Mouse (Mus musculus) limb, embryonic 14.5 days (tissue): ENCODE measurements around the gene Fgf14. TPM values are rescaled to one million over a fixed set of nuclear protein-coding genes. Genes with fewer than 3 reads are reported as not detected.
"Not testable (repeated sequence)": the region's sequence is repeated elsewhere in the genome, so short reads cannot be mapped to it uniquely, and the experiment has no call there.

Experiments
- ATAC-seq: fragments of 200-750 bp; cut with Nextera tagmentation; 2 replicates; pipeline ENCODE4 v1.8.0; 2017; ENCODE audit warnings: low read depth, moderate number of reproducible peaks, moderate TSS enrichment; ENCODE audit not compliant: low FRiP score
- DNase-seq: peaks from one replicate; pipeline ENCODE4 v3.0.0-alpha.2; 2015; ENCODE audit warnings: low spot score
- H3K27ac ChIP-seq: fragments of 300-500 bp; sonication (generic); replicated peaks from 2 replicates; pipeline ENCODE4 v1.5.1; 2014; ENCODE audit warnings: low read depth, mild to moderate bottlenecking, low read length, moderate library complexity, mixed read lengths
- H3K27me3 ChIP-seq: fragments of 300-500 bp; sonication (generic); 2 replicates; pipeline ENCODE4 v1.6.1; 2014; ENCODE audit warnings: low read length, mixed read lengths; ENCODE audit not compliant: control insufficient read depth, insufficient read depth
- H3K36me3 ChIP-seq: fragments of 300-500 bp; sonication (generic); 2 replicates; pipeline ENCODE4 v1.6.1; 2014; ENCODE audit warnings: mild to moderate bottlenecking, low read length, moderate library complexity, mixed read lengths; ENCODE audit not compliant: control insufficient read depth, insufficient read depth
- H3K4me1 ChIP-seq: fragments of 300-500 bp; sonication (generic); 2 replicates; pipeline ENCODE4 v1.6.1; 2014; ENCODE audit warnings: antibody characterized with exemption, low read length, mixed read lengths; ENCODE audit not compliant: control insufficient read depth, insufficient read depth
- H3K4me2 ChIP-seq: fragments of 300-500 bp; sonication (generic); replicated peaks from 2 replicates; pipeline ENCODE4 v1.6.1; 2014; ENCODE audit warnings: low read depth, mild to moderate bottlenecking, low read length, moderate library complexity; ENCODE audit not compliant: severe bottlenecking
- H3K4me3 ChIP-seq: fragments of 300-500 bp; sonication (generic); replicated peaks from 2 replicates; pipeline ENCODE4 v1.5.1; 2014; ENCODE audit warnings: low read length
- H3K9ac ChIP-seq: fragments of 300-500 bp; sonication (generic); 2 replicates; pipeline ENCODE4 v1.6.1; 2014; ENCODE audit warnings: mild to moderate bottlenecking, low read depth, low read length, moderate library complexity; ENCODE audit not compliant: severe bottlenecking
- H3K9me3 ChIP-seq: fragments of 300-500 bp; sonication (generic); 2 replicates; pipeline ENCODE4 v1.6.1; 2016; ENCODE audit warnings: low read length; ENCODE audit not compliant: control insufficient read depth
- POLR2A ChIP-seq: fragments of 200-500 bp; IDR thresholded peaks from 2 replicates; pipeline ENCODE4 v1.8.0; 2012; ENCODE audit warnings: inconsistent platforms, mild to moderate bottlenecking, moderate library complexity, borderline replicate concordance; ENCODE audit not compliant: insufficient read depth, insufficient read length; ENCODE audit errors: extremely low read depth
- WGBS: fragments of 180-500 bp; shearing (Covaris S2); extraction: QIAGEN DNeasy Blood & Tissue Kit; methylation state at CpG from one replicate; pipeline ENCODE4 v1.1.7; 2014; 5-methylcytosine and 5-hydroxymethylcytosine counted together
- polyA plus RNA-seq, 2 experiments: library from polyadenylated mRNA; depleted of rRNA in 1 of 2; stranded (reverse) in 1 of 2; unstranded in 1 of 2; fragments of >200 nt; fragmentation: Nextera tagmentation in 1 of 2; extraction: Ambion mirVana in 1 of 2; gene quantifications; 2 replicates each; pipeline versions ENCODE4 v1.2.1 to v1.2.3; 2012 to 2014

Fgf14 gene
- polyA plus RNA-seq, 2 experiments, result 0.18 to 0.73 TPM

DNA sequence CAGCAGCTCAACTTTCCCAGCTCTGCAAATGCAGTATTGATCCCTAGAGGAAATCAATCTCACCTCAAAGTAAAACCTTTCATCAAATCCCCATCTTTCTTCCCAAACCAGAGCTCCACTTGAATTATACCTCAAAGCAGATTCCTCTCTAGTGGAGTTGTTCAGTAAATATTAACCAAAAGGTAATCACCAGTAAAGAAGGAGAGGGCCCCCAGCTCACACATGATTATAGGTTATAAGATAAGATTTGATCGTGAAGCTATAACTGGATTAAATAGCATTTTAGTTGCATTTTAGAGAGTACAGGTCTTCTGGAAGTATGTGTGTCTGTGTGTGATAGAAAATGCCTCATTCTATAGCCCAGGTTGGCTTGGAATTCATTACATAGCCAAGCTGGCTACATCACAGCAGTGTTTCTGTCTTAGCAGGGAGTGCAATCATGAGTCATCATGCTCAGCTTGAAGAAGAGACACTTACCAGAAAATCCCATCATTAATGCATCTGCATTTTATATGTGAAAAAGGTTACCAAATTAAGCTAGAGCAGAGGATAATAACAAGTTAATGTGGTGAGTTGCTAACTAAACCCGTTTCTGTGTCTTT lies 202.8 kb downstream of the Fgf14 start:
- ATAC-seq (no peak), DNase-seq (no peak)
- no peak overlapping the region for H3K4me2 ChIP-seq
- H3K27ac ChIP-seq, result no peak overlapping the region
- WGBS, result 68% methylated on average over 2 of the region's 2 CpGs
- no peaks in the 10 kb centered on the region for H3K9me3 ChIP-seq
- no peak overlapping the region for H3K4me3 ChIP-seq
- H3K36me3 ChIP-seq, result no peaks in the 10 kb centered on the region
- no peaks in the 10 kb centered on the region for H3K4me1 ChIP-seq
- H3K9ac ChIP-seq, result no peak overlapping the region
- no peaks in the 10 kb centered on the region for H3K27me3 ChIP-seq
- no peak for TF ChIP-seq POLR2A

DNA sequence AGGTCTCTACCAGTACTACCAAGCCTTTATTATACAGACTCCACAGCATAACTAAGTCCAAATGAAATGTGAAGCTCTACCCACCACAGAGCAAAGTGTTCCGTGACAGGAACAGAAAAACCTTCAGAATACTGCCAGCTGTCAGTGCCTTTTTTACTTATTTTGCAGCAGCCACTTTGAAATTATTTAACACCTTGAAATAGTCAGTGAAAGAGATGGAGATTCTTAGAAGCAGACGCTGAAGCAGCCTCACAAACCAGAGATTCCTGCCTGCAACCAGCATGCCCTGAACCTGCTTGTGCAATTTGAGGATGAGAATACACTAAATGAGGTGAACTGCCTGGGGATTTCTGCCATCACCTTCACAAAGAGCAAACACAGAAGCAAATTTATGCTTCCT lies 206.0 kb downstream of the Fgf14 start:
- no peak overlapping the region for H3K4me3 ChIP-seq
- WGBS, result 68% methylated on average over 2 of the region's 2 CpGs
- ATAC-seq, result no peak

GRCm38 (mm10) chr14:124455120-124455519 lies 221.8 kb downstream of the Fgf14 start:
- ATAC-seq, result no peak
- no peaks in the 10 kb centered on the region for H3K9me3 ChIP-seq
- no peaks in the 10 kb centered on the region for H3K4me1 ChIP-seq
- no peak overlapping the region for H3K4me3 ChIP-seq
- H3K27me3 ChIP-seq, result no peaks in the 10 kb centered on the region
- no peaks in the 10 kb centered on the region for H3K36me3 ChIP-seq
- DNase-seq, result no peak
- H3K4me2 ChIP-seq, result no peak overlapping the region
- H3K9ac ChIP-seq, result no peak overlapping the region
- H3K27ac ChIP-seq, result no peak overlapping the region
- WGBS, result 95% methylated on average over 1 of the region's 1 CpGs
- no peak for TF ChIP-seq POLR2A

More for the DNA sequence above, 206.0 kb downstream of the Fgf14 start:
- DNase-seq, result no peak
- H3K27ac ChIP-seq, result no peak overlapping the region
- H3K27me3 ChIP-seq, result no peaks in the 10 kb centered on the region
- no peaks in the 10 kb centered on the region for H3K9me3 ChIP-seq
- TF ChIP-seq POLR2A, result no peak
- H3K36me3 ChIP-seq, result no peaks in the 10 kb centered on the region
- H3K4me1 ChIP-seq, result no peaks in the 10 kb centered on the region
- no peak overlapping the region for H3K4me2 ChIP-seq
- H3K9ac ChIP-seq, result no peak overlapping the region

DNA sequence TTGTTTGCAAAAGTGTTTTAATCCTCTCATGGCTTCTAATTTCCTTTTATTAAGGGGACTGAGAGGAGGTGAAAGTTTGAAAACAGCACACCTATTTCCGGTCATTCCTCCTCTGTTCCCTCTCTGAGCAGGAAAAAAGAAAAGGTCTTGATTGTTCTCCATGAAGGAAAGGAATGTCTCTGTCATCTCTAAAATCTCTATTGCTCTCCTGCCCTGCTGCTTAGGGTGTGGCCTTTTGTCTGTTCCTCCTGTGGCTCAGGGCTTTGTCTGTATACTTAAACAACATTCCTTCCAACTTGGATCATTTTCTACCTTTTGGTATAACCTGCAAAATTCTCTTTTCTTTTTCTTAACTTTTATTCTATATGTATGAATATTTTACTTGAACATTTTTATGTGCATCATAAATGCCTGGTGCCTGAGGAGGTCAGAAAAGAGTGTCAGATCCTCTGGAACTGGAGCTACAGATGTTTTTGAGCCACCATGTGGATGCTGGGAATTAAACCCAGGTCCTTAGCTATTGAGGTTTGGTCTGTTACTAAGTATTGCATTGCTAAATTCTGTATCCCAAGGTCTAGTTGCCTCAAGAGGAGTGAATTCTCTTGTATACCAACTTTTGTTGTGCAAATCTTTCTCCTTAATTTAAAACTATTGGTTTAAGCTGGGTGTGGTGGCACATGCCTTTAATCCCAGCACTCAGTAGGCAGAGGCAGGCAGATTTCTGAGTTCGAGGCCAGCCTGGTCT lies 230.7 kb downstream of the Fgf14 start:
- no peaks in the 10 kb centered on the region for H3K36me3 ChIP-seq
- H3K9me3 ChIP-seq, result no peaks in the 10 kb centered on the region
- no peaks in the 10 kb centered on the region for H3K27me3 ChIP-seq
- no peak overlapping the region for H3K27ac ChIP-seq
- no peak for DNase-seq
- TF ChIP-seq POLR2A, result no peak
- no peak overlapping the region for H3K4me3 ChIP-seq
- no peak overlapping the region for H3K9ac ChIP-seq
- ATAC-seq, result no peak
- no peak overlapping the region for H3K4me2 ChIP-seq
- H3K4me1 ChIP-seq, result no peaks in the 10 kb centered on the region
- WGBS, result 65% methylated on average over 2 of the region's 2 CpGs

DNA sequence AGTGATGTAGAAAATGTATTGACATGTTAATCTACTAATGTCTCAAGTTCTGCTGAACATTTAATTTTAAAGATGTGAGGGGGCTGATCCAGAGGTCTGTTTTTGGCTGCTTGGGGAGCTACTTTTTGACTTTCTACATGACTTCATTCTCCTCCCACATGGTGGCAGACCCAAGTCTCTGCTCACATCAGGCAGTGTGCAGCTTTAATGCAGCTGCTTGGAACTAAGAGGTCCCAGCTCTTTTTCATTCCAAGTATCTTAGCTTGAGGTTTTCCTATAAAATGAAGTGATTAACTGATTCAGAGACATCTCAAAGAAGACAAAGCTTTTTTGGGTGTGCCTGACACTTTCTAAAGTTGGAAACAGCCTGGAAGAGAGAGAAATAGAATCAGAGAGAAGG lies 232.1 kb downstream of the Fgf14 start:
- no peak for TF ChIP-seq POLR2A
- ATAC-seq (no peak), DNase-seq (no peak)
- no peaks in the 10 kb centered on the region for H3K36me3 ChIP-seq
- H3K4me2 ChIP-seq, result no peak overlapping the region
- no peak overlapping the region for H3K27ac ChIP-seq
- H3K4me1 ChIP-seq, result no peaks in the 10 kb centered on the region
- no peak overlapping the region for H3K4me3 ChIP-seq
- no peak overlapping the region for H3K9ac ChIP-seq
- H3K9me3 ChIP-seq, result no peaks in the 10 kb centered on the region
- no peaks in the 10 kb centered on the region for H3K27me3 ChIP-seq

DNA sequence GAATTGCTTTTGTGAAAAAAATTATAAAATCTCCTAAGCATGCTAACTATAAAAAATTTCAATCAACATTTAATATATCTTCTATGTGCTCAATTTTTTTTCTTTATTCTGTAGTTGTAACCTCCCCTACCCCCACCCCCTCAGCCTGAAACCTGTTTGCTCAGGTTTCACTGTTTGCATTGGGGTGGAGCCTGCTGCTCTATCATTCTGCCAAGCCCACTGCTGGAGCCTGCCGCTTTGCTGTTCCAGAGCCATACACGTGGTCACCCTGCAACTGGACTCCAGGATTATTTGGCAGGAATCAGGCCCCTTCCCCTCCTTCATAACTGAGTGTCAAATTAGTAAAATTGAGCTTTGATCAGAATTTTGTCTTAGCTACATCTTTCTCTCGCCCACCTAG lies 237.6 kb downstream of the Fgf14 start:
- not testable (repeated sequence) for ATAC-seq, H3K27me3 ChIP-seq, H3K9me3 ChIP-seq, H3K4me3 ChIP-seq, H3K36me3 ChIP-seq, H3K9ac ChIP-seq, H3K4me2 ChIP-seq, DNase-seq, H3K4me1 ChIP-seq, H3K27ac ChIP-seq
- 33% methylated on average over 3 of the region's 3 CpGs for WGBS
